Mouse (Mus musculus): Measurements from ENCODE around the gene Gm20379. TPM values are rescaled to one million over a fixed set of nuclear protein-coding genes. Genes with fewer than 3 reads are reported as not detected.
A peak's percentile ranks its signal among the peaks of the same experiment; 100 is the strongest.

The Gm20379 gene
- polyA plus RNA-seq, 1 experiment from 2014 or later, result 0.82 TPM

DNA sequence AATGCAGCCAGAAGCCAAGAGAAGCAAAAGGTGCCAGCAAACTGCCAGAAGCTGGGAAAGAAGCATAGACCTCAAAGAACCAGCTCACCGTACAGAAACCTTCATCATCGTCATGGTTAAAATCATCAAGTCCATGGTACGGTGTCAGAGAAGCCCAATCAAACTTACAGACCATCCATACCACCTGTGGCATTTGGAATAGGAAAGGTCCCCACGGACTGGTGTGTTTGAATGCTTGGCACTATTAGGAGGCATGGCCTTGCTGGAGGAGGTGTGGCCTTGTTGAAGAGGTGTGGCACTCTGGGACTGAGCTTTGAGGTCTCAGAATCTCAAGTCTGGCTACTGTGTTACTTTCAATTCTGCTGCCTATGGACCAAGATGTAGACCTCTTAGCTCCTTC lies 9.3 kb upstream of the Gm20379 start:
- no peak overlapping the region for H3K4me2 ChIP-seq (ENCODE audit: low read length)
- 95% methylated on average over 4 of the region's 4 CpGs for WGBS
- peaks cover 15% of the 10 kb centered on the region for H3K36me3 ChIP-seq (ENCODE audit: control insufficient read depth, insufficient read depth, low read length)
- no peaks in the 10 kb centered on the region for H3K9me3 ChIP-seq (ENCODE audit: control insufficient read depth, low read length)
- H3K27me3 ChIP-seq (ENCODE audit: control insufficient read depth, insufficient read depth, low read length), result no peaks in the 10 kb centered on the region
- no peak overlapping the region for H3K9ac ChIP-seq (replicated peaks; ENCODE audit: low read length)
- no peak overlapping the region for H3K27ac ChIP-seq (replicated peaks; ENCODE audit: low read depth, low read length)
- ATAC-seq (ENCODE audit: low FRiP score, low TSS enrichment) (no peak), DNase-seq (no peak)
- H3K4me3 ChIP-seq (replicated peaks; ENCODE audit: low read depth, low read length), result no peak overlapping the region
- no peaks in the 10 kb centered on the region for H3K4me1 ChIP-seq (ENCODE audit: control insufficient read depth, insufficient read depth, low read length)

- H3K27ac ChIP-seq (replicated peaks; ENCODE audit: low read depth, low read length), result no peak overlapping the region
- no peaks in the 10 kb centered on the region for H3K9me3 ChIP-seq (ENCODE audit: control insufficient read depth, low read length)
- no peak overlapping the region for H3K9ac ChIP-seq (replicated peaks; ENCODE audit: low read length)
- ATAC-seq (ENCODE audit: low FRiP score, low TSS enrichment) (no peak), DNase-seq (no peak)
- H3K36me3 ChIP-seq (ENCODE audit: control insufficient read depth, insufficient read depth, low read length), result peaks cover 15% of the 10 kb centered on the region
- H3K4me2 ChIP-seq (ENCODE audit: low read length), result no peak overlapping the region
- no peaks in the 10 kb centered on the region for H3K4me1 ChIP-seq (ENCODE audit: control insufficient read depth, insufficient read depth, low read length)
- H3K4me3 ChIP-seq (replicated peaks; ENCODE audit: low read depth, low read length), result no peak overlapping the region
- WGBS, result 97% methylated on average over 2 of the region's 2 CpGs
- no peaks in the 10 kb centered on the region for H3K27me3 ChIP-seq (ENCODE audit: control insufficient read depth, insufficient read depth, low read length)
These were observed 8.8 kb upstream of the Gm20379 start for GRCm38 (mm10) chr13:92297021-92297420.

- 90% methylated on average over 1 of the region's 1 CpGs for WGBS
- Histone ChIP-seq H3K27ac (replicated peaks; ENCODE audit: low read depth, low read length) (no peak overlapping the region), H3K4me2 (ENCODE audit: low read length) (no peak overlapping the region), H3K9ac (replicated peaks; ENCODE audit: low read length) (no peak overlapping the region), H3K4me1 (ENCODE audit: control insufficient read depth, insufficient read depth, low read length) (no peaks in the 10 kb centered on the region), H3K36me3 (ENCODE audit: control insufficient read depth, insufficient read depth, low read length) (peaks cover 15% of the 10 kb centered on the region), H3K4me3 (replicated peaks; ENCODE audit: low read depth, low read length) (no peak overlapping the region), H3K9me3 (ENCODE audit: control insufficient read depth, low read length) (no peaks in the 10 kb centered on the region), H3K27me3 (ENCODE audit: control insufficient read depth, insufficient read depth, low read length) (no peaks in the 10 kb centered on the region)
- ATAC-seq (ENCODE audit: low FRiP score, low TSS enrichment) (no peak), DNase-seq (no peak)
These were observed 6.3 kb upstream of the Gm20379 start for GRCm38 (mm10) chr13:92299522-92299921.

DNA sequence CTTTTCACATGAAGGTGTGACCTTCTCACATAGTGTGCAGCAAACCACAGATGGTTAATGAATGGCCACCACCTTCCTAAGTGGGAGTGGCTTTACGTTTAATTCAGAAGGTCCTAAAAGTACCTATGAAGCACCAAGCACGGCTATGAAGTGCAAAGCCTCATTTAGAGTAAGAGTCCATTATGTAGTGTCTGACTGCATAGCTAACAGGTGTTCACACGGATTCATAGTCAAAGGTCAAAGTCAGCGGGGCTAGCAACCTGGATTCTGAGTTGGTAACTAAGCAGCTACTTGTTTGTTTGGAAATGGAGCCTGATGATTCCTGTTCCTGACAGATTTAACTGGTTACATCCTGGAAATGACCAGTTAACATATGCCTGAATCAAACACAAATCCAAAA lies 4.0 kb upstream of the Gm20379 start:
- Histone ChIP-seq H3K4me1 (ENCODE audit: control insufficient read depth, insufficient read depth, low read length) (no peaks in the 10 kb centered on the region), H3K9me3 (ENCODE audit: control insufficient read depth, low read length) (no peaks in the 10 kb centered on the region), H3K36me3 (ENCODE audit: control insufficient read depth, insufficient read depth, low read length) (peaks cover 16% of the 10 kb centered on the region), H3K27ac (replicated peaks; ENCODE audit: low read depth, low read length) (no peak overlapping the region), H3K4me3 (replicated peaks; ENCODE audit: low read depth, low read length) (no peak overlapping the region), H3K4me2 (ENCODE audit: low read length) (no peak overlapping the region), H3K27me3 (ENCODE audit: control insufficient read depth, insufficient read depth, low read length) (no peaks in the 10 kb centered on the region), H3K9ac (replicated peaks; ENCODE audit: low read length) (no peak overlapping the region)
- DNase-seq, result no peak
- ATAC-seq (ENCODE audit: low FRiP score, low TSS enrichment), result no peak
- 89% methylated on average over 4 of the region's 4 CpGs for WGBS

DNA sequence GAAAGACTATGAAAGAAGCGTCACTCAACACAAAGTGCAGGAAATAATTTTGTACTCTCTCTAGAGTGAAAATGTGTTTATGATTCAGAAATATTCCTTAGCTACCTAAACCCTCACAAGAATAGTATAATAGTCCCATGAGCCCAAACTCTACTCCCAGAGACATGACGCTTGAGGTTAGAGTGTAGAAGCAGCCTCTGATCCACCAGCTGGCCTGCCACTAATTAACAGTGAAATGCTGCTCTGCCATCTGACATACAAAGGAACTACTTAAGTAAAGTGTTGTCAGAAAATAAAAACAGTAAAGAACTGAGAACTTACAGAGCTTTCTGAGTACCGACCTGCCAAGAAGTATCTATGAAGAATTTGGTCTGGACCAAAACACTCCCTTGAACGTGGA lies 3.3 kb upstream of the Gm20379 start:
- no peak overlapping the region for H3K4me2 ChIP-seq (ENCODE audit: low read length)
- no peak overlapping the region for H3K4me3 ChIP-seq (replicated peaks; ENCODE audit: low read depth, low read length)
- no peak overlapping the region for H3K27ac ChIP-seq (replicated peaks; ENCODE audit: low read depth, low read length)
- H3K9ac ChIP-seq (replicated peaks; ENCODE audit: low read length), result no peak overlapping the region
- no peaks in the 10 kb centered on the region for H3K27me3 ChIP-seq (ENCODE audit: control insufficient read depth, insufficient read depth, low read length)
- WGBS, result 87% methylated on average over 4 of the region's 4 CpGs
- peaks cover 15% of the 10 kb centered on the region; the same call in 1 of the 2 replicates for H3K36me3 ChIP-seq (ENCODE audit: control insufficient read depth, insufficient read depth, low read length)
- no peaks in the 10 kb centered on the region for H3K4me1 ChIP-seq (ENCODE audit: control insufficient read depth, insufficient read depth, low read length)
- H3K9me3 ChIP-seq (ENCODE audit: control insufficient read depth, low read length), result no peaks in the 10 kb centered on the region
- ATAC-seq (ENCODE audit: low FRiP score, low TSS enrichment) (no peak), DNase-seq (no peak)

- H3K36me3 ChIP-seq (ENCODE audit: control insufficient read depth, insufficient read depth, low read length), result peaks cover 19% of the 10 kb centered on the region; the same call in 1 of the 2 replicates
- H3K27ac ChIP-seq (replicated peaks; ENCODE audit: low read depth, low read length), result no peak overlapping the region
- 71% methylated on average over 8 of the region's 8 CpGs for WGBS
- H3K9ac ChIP-seq (replicated peaks; ENCODE audit: low read length), result no peak overlapping the region
- H3K9me3 ChIP-seq (ENCODE audit: control insufficient read depth, low read length), result no peaks in the 10 kb centered on the region
- DNase-seq (peak; percentile 42), ATAC-seq (ENCODE audit: low FRiP score, low TSS enrichment) (peak; percentile 51; the same call in 1 of the 2 replicates)
- H3K4me2 ChIP-seq (ENCODE audit: low read length), result no peak overlapping the region
- H3K27me3 ChIP-seq (ENCODE audit: control insufficient read depth, insufficient read depth, low read length), result no peaks in the 10 kb centered on the region
- no peaks in the 10 kb centered on the region for H3K4me1 ChIP-seq (ENCODE audit: control insufficient read depth, insufficient read depth, low read length)
- H3K4me3 ChIP-seq (replicated peaks; ENCODE audit: low read depth, low read length), result no peak overlapping the region
These were observed 2.5 kb upstream of the Gm20379 start for GRCm38 (mm10) chr13:92303062-92303948.

DNA sequence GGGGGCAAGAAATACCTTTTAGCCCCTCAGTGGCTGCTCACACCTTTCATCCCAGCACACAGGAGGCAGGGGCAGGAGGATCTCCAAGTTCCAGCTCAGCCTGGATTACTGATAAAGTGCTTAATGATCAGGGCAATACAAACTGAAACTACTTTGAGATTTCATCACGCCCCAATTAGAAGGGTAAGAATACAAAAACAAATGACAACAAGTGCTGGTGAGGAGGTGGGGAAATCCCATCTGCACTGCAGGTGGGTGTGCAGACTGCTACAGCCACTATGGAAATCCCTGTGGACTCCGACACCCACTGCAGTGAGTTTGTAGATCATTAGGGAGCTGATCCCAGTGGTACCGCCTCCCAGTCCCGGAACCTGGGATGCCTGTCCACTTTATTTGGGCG lies 1.5 kb upstream of the Gm20379 start:
- 93% methylated on average over 5 of the region's 5 CpGs for WGBS
- Histone ChIP-seq H3K36me3 (ENCODE audit: control insufficient read depth, insufficient read depth, low read length) (peaks cover 22% of the 10 kb centered on the region), H3K9ac (replicated peaks; ENCODE audit: low read length) (no peak overlapping the region), H3K4me3 (replicated peaks; ENCODE audit: low read depth, low read length) (no peak overlapping the region), H3K27me3 (ENCODE audit: control insufficient read depth, insufficient read depth, low read length) (no peaks in the 10 kb centered on the region), H3K4me1 (ENCODE audit: control insufficient read depth, insufficient read depth, low read length) (no peaks in the 10 kb centered on the region), H3K27ac (replicated peaks; ENCODE audit: low read depth, low read length) (no peak overlapping the region), H3K4me2 (ENCODE audit: low read length) (no peak overlapping the region), H3K9me3 (ENCODE audit: control insufficient read depth, low read length) (no peaks in the 10 kb centered on the region)
- no peak for ATAC-seq (ENCODE audit: low FRiP score, low TSS enrichment)
- DNase-seq, result no peak

GRCm38 (mm10) chr13:92314613-92315012 lies 8.8 kb downstream of the Gm20379 start:
- H3K4me1 ChIP-seq (ENCODE audit: control insufficient read depth, insufficient read depth, low read length), result no peaks in the 10 kb centered on the region
- DNase-seq (no peak), ATAC-seq (ENCODE audit: low FRiP score, low TSS enrichment) (no peak)
- no peak overlapping the region for H3K27ac ChIP-seq (replicated peaks; ENCODE audit: low read depth, low read length)
- 91% methylated on average over 5 of the region's 5 CpGs for WGBS
- peaks cover 7% of the 10 kb centered on the region; the same call in 1 of the 2 replicates for H3K36me3 ChIP-seq (ENCODE audit: control insufficient read depth, insufficient read depth, low read length)
- H3K4me2 ChIP-seq (ENCODE audit: low read length), result no peak overlapping the region
- no peaks in the 10 kb centered on the region for H3K9me3 ChIP-seq (ENCODE audit: control insufficient read depth, low read length)
- H3K27me3 ChIP-seq (ENCODE audit: control insufficient read depth, insufficient read depth, low read length), result no peaks in the 10 kb centered on the region
- no peak overlapping the region for H3K4me3 ChIP-seq (replicated peaks; ENCODE audit: low read depth, low read length)
- no peak overlapping the region for H3K9ac ChIP-seq (replicated peaks; ENCODE audit: low read length)

DNA sequence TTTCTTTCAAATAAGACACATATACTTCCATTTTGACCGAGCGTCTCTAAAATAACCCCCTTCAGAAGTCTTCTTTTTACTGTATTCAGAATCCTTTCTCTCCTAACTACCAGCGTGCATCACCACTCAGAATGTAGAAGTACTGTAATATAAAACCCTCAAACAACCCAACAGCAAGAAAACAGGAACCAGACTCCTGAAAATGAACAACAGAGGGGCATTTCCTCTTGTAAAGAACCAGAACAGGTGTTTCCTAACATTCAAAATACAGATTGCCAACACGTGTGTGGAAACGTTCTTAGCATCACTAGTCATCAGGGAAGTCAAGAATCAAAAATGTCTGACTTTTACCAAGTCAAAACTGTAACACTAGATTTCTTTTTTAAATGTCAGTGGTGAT lies 15.0 kb downstream of the Gm20379 start:
- ATAC-seq (ENCODE audit: low FRiP score, low TSS enrichment) (no peak), DNase-seq (no peak)
- no peak overlapping the region for H3K9ac ChIP-seq (replicated peaks; ENCODE audit: low read length)
- no peaks in the 10 kb centered on the region for H3K4me1 ChIP-seq (ENCODE audit: control insufficient read depth, insufficient read depth, low read length)
- H3K4me3 ChIP-seq (replicated peaks; ENCODE audit: low read depth, low read length), result no peak overlapping the region
- no peaks in the 10 kb centered on the region; the same call in 1 of the 2 replicates for H3K36me3 ChIP-seq (ENCODE audit: control insufficient read depth, insufficient read depth, low read length)
- no peaks in the 10 kb centered on the region for H3K27me3 ChIP-seq (ENCODE audit: control insufficient read depth, insufficient read depth, low read length)
- no peak overlapping the region for H3K4me2 ChIP-seq (ENCODE audit: low read length)
- 97% methylated on average over 5 of the region's 5 CpGs for WGBS
- no peak overlapping the region for H3K27ac ChIP-seq (replicated peaks; ENCODE audit: low read depth, low read length)
- H3K9me3 ChIP-seq (ENCODE audit: control insufficient read depth, low read length), result no peaks in the 10 kb centered on the region
